Mouse (Mus musculus) left cerebral cortex, adult 2 months (tissue): Measurements from ENCODE around the gene Ctcf. TPM values are rescaled to one million over a fixed set of nuclear protein-coding genes. Genes with fewer than 3 reads are reported as not detected.
A peak's percentile ranks its signal among the peaks of the same experiment; 100 is the strongest.

Experiments
- DNase-seq, 2 experiments: peaks; one replicate each; pipeline ENCODE4 v3.0.0; 2021 to 2022; ENCODE audit warnings: low spot score in 2 of 2, mixed read lengths in 1 of 2; ENCODE audit errors: extremely low spot score in 1 of 2
- H3K27ac ChIP-seq: fragments of 200-600 bp; 2 replicates; pipeline ENCODE4 v1.8.1; 2022
- H3K4me3 ChIP-seq: fragments of 200-600 bp; 2 replicates; pipeline ENCODE4 v1.8.1; 2022
- CTCF ChIP-seq: fragments of 200-600 bp; IDR thresholded peaks from 2 replicates; pipeline ENCODE4 v1.8.1; 2022; ENCODE audit warnings: antibody characterized with exemption, mild to moderate bottlenecking, moderate library complexity
- intact Hi-C: fragments of 180-260 bp; cut with DNase I; formaldehyde crosslinking; loops from one replicate; pipeline ENCODE4 v1.15.1; 2025
- total RNA-seq, 2 experiments: library from RNA; stranded (reverse); gene quantifications; 2 replicates each; pipeline ENCODE4 v1.2.3; 2021

The Ctcf gene
- total RNA-seq, 2 experiments from 2014 or later: 67.4 to 70.2 TPM

DNA sequence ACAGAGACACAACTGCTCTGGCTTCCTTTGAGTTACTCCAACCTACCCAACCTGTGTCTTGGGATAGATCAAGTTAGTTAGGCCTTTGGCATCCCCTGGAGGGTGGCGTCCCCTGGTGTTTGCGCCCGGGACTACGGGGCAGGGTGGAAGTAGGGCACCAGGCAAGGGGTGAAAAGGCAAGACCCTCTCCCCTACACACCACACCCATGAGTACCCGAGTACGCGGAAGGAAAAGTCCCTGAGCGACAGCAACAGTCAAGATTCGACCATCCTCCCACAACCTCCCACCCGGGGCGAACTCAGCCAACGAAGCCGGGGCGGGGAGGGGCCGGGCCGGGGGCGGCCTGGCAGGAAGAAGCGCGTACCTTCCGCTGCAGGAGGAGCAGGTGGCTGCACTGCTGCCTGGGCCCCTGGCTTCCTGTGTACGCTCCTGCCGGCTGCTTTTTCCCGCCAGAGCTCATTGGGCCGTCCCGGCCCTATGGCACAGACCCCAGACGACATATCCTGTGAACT lies 49.5 kb downstream of the Ctcf start, which contains the start of gene Carmil2:
Gene Carmil2 (plus strand): TSS at position 479 of the 513 bp plus-strand sequence.
- no peak for DNase-seq
- Histone ChIP-seq H3K27ac (no peak within 1 kb of the TSS), H3K4me3 (no peak within 1 kb of the TSS)
- TF ChIP-seq CTCF: peak; percentile 69
- intact Hi-C loops: loop anchor here (5.0 kb wide), 1 partner anchor 119 kb away; the partner anchor contains the start of gene Atp6v0d1

DNA sequence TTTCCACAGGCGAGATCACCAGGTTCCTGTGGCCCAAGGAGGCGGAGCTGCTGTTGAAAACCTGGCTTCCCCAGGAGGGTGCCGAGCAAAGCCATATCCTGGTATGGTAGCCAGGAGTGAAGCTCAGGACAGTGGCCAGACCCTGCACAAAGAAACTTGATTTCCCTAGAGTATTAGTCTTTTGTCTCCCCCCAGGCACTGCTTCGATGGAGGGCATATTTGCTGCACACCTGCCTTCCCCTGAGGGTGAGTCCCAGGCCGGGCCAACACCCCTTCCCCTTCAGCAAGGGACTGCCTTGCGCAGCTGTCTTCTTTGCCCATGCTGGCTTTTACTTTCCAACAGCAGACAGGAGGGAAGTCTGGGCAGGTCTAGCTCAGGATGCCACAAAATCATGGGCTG lies 50.2 kb downstream of the Ctcf start:
- intact Hi-C loops: loop anchor here (5.0 kb wide), 1 partner anchor 119 kb away; the partner anchor contains the start of gene Atp6v0d1
- no peak overlapping the region for H3K27ac ChIP-seq
- no peak for DNase-seq
- TF ChIP-seq CTCF: no peak
- no peak overlapping the region for H3K4me3 ChIP-seq

DNA sequence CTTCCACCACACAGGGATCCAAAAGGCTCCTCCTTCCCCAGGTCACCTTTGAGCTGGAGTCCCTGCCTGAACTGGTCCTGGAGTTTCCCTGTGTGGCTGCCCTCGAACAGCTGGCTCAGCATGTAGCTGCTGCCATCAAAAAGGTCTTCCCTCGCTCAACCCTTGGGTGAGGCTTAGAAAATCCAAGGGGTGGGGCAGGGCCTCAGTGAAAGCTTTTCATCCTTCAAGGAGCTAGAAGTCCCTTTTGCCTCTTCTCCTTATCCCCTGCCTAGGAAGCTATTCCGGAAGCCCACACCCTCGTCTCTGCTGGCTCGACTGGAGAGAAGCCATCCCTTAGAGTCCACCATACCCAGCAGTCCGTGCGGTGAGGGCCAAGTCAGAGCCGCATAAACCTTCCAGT lies 51.1 kb downstream of the Ctcf start:
- Histone ChIP-seq H3K4me3 (no peak overlapping the region), H3K27ac (no peak overlapping the region)
- DNase-seq: no peak
- intact Hi-C loops: loop anchor here (5.0 kb wide), 1 partner anchor 120 kb away; the partner anchor contains the start of gene Atp6v0d1
- no peak for TF ChIP-seq CTCF

DNA sequence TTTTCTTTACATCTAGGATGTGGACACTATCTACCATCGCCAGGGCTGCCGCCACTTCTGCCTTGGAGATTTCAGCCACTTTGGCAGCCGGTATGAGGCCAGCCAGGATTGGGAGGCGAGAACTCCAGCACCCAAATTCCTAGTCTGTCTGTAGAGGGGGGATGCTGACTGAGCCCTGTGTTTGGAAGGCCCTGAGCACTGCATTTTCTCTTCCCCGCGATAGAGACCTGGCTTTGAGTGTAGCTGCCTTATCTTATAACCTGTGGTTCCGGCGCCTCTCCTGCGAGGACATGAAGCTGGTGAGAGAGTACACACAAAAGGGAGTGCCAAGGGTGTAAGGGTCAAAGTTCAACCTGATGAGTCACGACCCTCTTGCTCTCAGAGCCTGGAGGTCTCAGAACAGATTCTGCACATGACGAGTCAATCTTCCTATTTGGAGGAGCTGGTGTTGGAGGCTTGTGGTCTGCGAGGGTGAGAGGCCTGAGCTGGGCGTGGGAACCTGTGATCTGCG lies 51.9 kb downstream of the Ctcf start:
- Histone ChIP-seq H3K4me3 (no peak overlapping the region), H3K27ac (no peak overlapping the region)
- intact Hi-C loops: loop anchor here (5.0 kb wide), 1 partner anchor 121 kb away; the partner anchor contains the start of gene Atp6v0d1
- no peak for TF ChIP-seq CTCF
- no peak for DNase-seq

DNA sequence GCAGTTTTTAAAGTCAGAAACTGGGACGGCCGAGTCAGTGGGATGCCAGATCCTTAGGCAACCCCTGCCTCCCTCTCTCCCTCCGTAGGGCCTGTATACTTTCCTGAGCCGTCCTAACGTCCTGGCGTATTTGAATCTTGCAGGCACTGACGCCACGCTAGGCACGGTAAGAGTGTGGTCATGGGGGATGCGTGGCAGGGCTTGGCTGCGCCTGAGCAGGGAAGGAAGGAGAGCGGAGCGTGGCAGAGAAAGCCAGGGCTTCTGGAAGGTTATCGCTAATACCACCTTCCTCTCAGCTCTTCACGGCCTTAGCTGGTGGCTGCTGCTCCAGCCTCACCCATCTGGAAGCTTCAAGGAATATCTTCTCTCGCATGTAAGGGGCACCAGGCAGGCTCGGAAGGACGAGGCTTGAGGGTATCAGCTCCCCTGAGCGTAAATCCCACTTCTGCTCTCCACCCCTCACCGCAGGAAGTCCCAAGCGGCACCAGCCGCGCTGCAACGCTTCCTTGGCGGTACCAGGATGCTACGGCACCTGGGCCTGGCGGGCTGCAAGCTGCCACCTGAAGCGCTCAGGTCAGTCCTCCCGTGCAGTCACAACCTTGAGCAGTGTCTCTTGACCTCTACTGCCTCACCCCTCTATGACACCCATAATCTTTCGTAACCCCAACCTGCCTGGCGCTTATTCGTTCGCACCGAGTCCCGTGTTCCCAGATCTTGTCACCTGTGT lies 53.1 kb downstream of the Ctcf start:
- Histone ChIP-seq H3K27ac (no peak overlapping the region), H3K4me3 (no peak overlapping the region)
- TF ChIP-seq CTCF: no peak
- intact Hi-C loops: loop anchor here (5.0 kb wide), 1 partner anchor 122 kb away; the partner anchor contains the start of gene Atp6v0d1
- no peak for DNase-seq

DNA sequence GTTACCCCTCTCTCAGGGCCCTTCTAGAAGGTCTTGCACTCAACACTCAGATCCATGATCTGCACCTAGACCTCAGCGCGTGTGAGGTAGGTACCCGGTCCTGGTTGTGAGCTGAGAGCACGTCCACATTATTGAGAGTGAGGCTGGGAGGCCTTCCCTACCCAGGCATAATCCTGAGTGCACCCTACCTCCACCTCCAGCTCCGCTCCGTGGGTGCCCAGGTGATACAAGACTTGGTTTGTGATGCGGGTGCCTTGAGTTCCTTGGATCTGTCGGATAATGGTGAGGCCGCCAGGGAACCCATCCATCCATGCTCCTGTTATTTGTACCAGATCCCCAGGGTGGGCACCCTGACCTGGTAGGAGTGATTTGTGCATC lies 53.6 kb downstream of the Ctcf start:
- no peak for DNase-seq
- H3K27ac ChIP-seq: no peak overlapping the region
- H3K4me3 ChIP-seq: no peak overlapping the region
- intact Hi-C loops: loop anchor here (5.0 kb wide), 3 partner anchors 53 to 123 kb away; partner anchors contain the start of genes Agrp, Atp6v0d1 and Ctcf
- TF ChIP-seq CTCF: no peak

DNA sequence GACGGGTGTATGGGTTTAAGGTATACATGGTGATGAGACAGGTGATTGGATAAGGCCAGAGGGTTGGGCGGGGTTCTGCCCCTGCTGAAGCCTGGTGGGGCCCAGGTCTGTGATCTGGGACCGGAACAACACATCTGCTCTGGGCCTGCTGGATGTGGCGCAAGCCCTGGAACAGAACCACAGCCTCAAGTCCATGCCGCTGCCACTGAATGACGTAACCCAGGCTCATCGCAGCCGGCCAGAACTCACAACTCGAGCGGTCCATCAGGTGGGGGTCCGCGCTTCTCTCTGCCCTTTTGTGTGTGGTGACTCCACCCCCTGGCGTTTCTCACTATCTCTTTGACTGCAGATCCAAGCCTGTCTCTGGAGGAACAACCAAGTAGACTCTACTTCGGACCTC lies 54.6 kb downstream of the Ctcf start:
- Histone ChIP-seq H3K27ac (no peak overlapping the region), H3K4me3 (no peak overlapping the region)
- intact Hi-C loops: loop anchor here (5.0 kb wide), 2 partner anchors 54 to 69 kb away; partner anchors contain the start of genes Agrp and Ctcf
- no peak for DNase-seq
- TF ChIP-seq CTCF: no peak

DNA sequence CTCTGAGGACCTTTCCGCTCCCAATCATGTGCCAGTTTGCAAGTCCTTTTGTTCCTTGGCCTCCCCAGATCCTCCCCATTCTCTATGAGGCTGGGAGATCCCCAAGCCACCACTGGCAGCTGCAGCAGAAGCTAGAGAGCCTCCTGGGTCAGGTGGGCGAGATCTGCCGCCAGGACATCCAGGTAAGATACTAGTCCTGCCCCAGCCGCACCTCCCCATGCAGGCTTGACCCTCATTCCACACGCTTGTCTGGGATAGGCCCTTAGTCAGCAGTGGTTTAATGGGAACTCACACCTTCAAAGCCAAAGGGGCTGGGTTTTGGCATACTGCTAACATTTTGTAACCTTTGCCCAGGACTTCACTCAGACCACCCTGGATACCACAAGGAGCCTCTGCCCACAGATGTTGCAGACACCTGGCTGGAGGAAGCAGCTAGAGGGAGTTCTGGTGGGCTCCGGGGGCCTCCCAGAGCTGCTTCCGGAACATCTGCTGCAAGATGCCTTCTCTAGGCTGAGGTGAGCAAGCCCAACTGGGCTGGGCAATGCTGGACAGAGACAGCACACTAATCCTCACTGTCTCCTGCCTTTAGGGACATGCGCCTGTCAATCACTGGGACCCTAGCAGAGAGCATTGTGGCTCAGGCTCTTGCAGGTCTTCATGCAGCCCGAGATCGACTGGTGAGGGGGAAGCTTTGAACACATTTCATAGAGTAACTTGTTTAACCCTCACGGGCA lies 56.2 kb downstream of the Ctcf start:
- intact Hi-C loops: loop anchor here (5.0 kb wide), 2 partner anchors 55 to 70 kb away; partner anchors contain the start of genes Agrp and Ctcf
- no peak for TF ChIP-seq CTCF
- no peak overlapping the region for H3K4me3 ChIP-seq
- no peak overlapping the region for H3K27ac ChIP-seq
- no peak for DNase-seq

DNA sequence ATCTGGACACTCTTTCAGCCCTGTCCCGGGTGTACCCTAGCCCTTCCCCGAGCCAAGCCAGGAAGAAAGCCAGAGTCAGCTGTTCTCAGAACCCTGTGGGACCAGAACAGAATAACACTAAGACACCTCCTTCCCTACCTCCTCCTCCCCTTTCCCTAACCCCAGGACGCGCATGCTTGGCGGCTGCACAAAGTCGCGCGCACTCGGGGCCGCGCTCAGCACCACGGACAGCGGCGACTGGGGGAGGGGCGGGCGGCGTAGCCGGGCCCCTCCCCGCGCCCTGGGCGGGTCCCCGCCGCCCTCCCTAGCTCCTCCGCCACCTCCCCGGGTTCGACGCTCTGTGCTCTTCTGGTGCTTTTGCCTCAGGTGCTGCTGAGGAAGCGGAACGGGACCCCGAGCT lies 57.3 kb downstream of the Ctcf start:
- TF ChIP-seq CTCF: no peak
- peak; percentile 82 to 87 for DNase-seq
- intact Hi-C loops: loop anchor here (5.0 kb wide), 2 partner anchors 56 to 71 kb away; partner anchors contain the start of genes Agrp and Ctcf
- peak overlapping the region; percentile 95 for H3K27ac ChIP-seq
- peak overlapping the region; percentile 55 for H3K4me3 ChIP-seq

DNA sequence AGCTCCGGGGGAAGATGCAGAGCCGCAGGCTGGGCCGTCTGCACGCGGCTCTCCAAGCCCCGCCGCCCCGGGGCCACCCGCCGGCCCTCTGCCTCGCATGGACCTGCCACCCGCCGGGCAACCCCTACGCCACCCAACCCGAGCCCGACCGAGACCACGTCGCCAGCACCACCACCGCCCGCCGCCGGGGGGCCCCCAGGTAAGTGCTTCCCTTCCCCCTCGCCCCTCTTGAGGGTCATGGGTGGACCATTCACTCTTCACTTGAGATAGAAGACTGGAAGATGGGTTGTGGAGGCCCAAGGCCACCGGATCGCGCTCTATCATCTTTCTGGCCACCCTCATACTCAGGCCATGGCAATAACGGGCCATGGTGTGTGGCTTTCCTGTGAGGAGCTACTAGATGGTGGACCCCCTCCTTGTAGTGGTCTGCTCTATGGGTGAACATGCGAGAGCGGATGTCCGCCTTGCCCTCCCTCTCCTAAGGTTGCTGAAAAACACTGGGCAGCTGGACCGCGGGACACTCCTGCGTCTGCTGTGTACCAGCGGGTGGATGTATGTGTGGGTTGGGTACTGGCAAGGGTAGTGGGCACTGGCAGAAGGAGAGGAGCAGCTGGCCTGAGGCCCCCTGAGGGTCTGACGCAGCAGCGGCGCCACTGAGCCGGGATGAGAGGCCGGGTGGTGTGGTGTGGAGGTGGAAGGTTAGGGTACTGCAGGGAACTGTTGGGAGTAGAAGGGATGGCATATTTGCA lies 57.9 kb downstream of the Ctcf start:
- peak overlapping the region; percentile 55 for H3K4me3 ChIP-seq
- DNase-seq: peak; percentile 55 to 61
- peak; percentile 42 for TF ChIP-seq CTCF
- intact Hi-C loops: loop anchor here (5.0 kb wide), 2 partner anchors 57 to 72 kb away; partner anchors contain the start of genes Agrp and Ctcf
- peak overlapping the region; percentile 95 for H3K27ac ChIP-seq
